Mouse (Mus musculus): ENCODE results near the gene Rora.

DNA sequence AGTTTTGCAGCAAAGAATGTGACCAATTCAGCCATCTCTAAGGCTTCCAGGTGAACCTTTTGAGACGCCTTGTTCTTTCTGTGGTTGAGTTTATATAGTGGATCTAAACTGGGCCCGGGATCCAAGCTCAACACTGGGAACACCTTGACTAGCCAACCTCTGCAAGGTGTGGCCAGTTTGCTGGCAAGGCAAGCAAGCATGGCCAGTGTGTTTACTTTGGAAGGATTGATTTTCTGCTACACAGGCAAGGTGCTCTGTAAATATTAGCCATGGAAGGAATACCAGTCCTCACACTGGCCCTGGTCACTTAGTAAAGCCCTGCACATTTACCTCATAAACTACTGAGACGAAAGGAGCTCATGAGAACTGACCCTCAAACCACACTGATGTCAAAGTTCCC is 172.3 kb downstream of the Rora start:
- TF ChIP-seq CTCF (IDR thresholded peaks at IDR 0.05; ENCODE audit: control insufficient read depth, insufficient read depth, insufficient read length) (no peak), MYOG (IDR thresholded peaks at IDR 0.05; ENCODE audit: control insufficient read depth, extremely low read depth, insufficient read length) (no peak), MAX (IDR thresholded peaks at IDR 0.05) (no peak), CEBPB (IDR thresholded peaks at IDR 0.05; ENCODE audit: low read depth) (no peak), FOSL1 (IDR thresholded peaks at IDR 0.05; ENCODE audit: insufficient read depth, low read length, poor library complexity, severe bottlenecking) (no peak)
